Mouse (Mus musculus): ENCODE measurements around the gene Pcdh15. TPM values are rescaled to one million over a fixed set of nuclear protein-coding genes. Genes with fewer than 3 reads are reported as not detected.

Pcdh15 gene
- polyA plus RNA-seq, 1 experiment from 2014 or later, result 0.90 TPM

DNA sequence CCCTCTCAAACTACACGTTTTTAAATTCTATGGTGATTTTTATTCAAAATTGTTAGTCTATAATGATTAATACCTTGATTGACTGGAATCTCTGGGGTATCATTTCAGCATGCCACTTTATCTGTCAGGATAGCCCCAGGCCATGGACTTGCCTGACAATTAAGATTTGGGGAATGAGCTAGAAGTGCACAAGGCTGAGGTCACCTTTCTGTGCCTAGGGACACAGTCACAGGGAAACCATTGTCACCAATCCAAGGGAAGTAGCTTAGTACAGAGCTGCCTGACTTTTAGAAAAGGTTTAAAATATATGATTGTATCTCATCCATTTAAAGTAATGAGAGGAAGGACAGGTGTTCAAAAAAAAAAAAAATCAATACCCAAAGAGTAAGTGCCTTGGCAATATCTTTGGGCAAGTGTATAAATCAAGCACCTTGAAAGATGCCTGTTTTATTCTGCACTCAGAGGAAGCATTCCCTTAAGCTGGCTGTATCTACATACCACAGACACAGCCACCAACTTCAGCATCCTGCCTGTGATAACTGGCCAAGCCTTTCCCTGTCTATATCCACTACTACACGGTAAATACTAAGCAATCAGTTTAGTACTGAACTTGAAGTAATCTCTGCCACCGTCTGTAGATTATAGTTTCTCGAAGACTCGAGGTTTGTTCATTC, 779.0 kb downstream of the Pcdh15 start:
- Histone ChIP-seq H3K4me3 (no peak overlapping the region), H3K9me3 (no peaks in the 10 kb centered on the region), H3K36me3 (no peaks in the 10 kb centered on the region), H3K27ac (no peak overlapping the region), H3K27me3 (ENCODE audit: insufficient read depth, poor library complexity, severe bottlenecking) (no peaks in the 10 kb centered on the region), H3K4me1 (replicated peaks) (no peaks in the 10 kb centered on the region)
- DNase-seq (ENCODE audit: low spot score), result no peak
- WGBS, result 82% methylated on average over 5 of the region's 5 CpGs

DNA sequence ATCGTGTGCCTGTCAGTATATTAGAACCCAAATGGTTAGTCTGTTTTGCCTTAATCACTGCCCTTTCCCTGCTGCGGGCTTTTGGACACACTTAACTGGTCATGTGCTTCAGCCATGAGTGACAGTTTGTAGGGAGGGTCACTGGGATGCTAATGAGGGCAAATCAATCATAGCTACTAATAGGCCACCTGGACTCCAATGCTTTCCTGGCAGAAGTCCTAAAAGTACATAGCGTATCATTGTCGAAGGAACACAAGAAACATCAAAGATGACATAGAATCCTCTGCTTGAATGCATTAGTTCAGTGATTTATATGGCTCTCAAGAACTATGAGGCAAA, 779.6 kb downstream of the Pcdh15 start:
- Histone ChIP-seq H3K4me3 (no peak overlapping the region), H3K36me3 (no peaks in the 10 kb centered on the region), H3K9me3 (no peaks in the 10 kb centered on the region), H3K27ac (no peak overlapping the region), H3K27me3 (ENCODE audit: insufficient read depth, poor library complexity, severe bottlenecking) (no peaks in the 10 kb centered on the region), H3K4me1 (replicated peaks) (no peaks in the 10 kb centered on the region)
- no peak for DNase-seq (ENCODE audit: low spot score)
- WGBS, result 71% methylated on average over 4 of the region's 4 CpGs

DNA sequence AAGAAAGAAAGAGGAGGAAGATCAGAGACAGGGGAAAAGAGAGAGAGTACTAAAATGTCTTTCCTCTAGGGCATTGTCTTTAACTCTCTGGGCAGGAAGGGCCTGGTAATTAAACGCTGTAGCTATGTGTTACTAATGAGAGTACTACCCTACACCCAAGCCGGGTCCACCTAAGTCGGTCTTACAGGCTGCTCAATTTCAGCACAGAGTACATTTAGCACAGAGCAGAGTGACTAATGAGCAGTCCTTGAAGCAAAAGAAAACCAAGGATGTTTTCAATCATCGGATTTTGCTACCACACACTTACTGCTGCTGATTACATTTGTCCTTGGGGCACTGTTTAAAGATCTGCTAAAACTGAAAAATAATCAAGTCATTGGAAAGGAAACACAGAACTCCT, 788.6 kb downstream of the Pcdh15 start:
- Histone ChIP-seq H3K27me3 (ENCODE audit: insufficient read depth, poor library complexity, severe bottlenecking) (no peaks in the 10 kb centered on the region), H3K27ac (no peak overlapping the region), H3K9me3 (no peaks in the 10 kb centered on the region), H3K4me1 (replicated peaks) (no peaks in the 10 kb centered on the region), H3K36me3 (no peaks in the 10 kb centered on the region), H3K4me3 (no peak overlapping the region)
- no peak for DNase-seq (ENCODE audit: low spot score)
- 81% methylated on average over 4 of the region's 4 CpGs for WGBS

DNA sequence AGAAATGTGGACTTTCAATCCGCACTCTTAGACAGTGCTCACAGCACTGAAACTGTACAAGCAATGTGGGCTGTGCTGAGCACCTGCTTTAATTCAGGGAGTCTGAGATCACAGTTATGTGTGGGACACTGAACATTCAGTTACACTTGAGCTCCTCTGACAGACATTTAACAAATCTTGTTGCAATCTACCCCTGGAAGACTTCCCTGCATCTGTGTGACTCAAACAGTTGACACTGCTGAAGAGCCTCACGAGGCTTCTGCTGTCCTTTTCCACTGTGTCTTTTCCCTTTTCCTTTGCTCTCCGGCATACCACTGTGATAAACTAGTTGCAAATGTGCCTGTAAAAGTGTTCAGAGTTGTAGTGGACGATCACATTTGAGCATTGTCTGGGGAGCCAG, 793.1 kb downstream of the Pcdh15 start:
- 89% methylated on average over 4 of the region's 4 CpGs for WGBS
- H3K27me3 ChIP-seq (ENCODE audit: insufficient read depth, poor library complexity, severe bottlenecking), result no peaks in the 10 kb centered on the region

DNA sequence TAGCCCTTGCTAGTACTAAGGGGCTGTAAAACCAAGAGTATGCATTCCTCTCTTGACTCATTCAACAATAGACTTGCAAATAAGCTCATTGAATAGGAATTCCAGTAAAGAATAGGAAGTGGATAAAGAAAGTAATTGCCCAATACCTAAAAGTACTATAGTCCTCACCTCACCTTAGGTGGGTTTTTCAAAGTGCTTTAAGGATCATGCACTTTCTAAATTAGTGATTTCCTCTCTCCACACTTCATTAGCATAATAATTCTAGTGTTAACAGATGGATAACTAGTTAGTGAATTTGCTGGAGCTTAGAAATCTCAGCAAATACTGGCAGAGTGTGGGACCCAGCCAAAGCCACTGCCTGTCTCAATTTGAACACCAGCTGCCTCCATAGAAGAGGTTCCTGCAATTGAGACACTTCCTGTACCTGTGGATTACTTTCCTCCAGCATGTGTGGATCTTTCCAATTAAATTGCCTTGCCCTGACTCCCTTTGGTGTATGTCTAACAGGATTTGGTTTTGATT, 797.0 kb downstream of the Pcdh15 start:
- H3K4me1 ChIP-seq (replicated peaks), result no peaks in the 10 kb centered on the region
- no peaks in the 10 kb centered on the region for H3K27me3 ChIP-seq (ENCODE audit: insufficient read depth, poor library complexity, severe bottlenecking)
- no peaks in the 10 kb centered on the region for H3K36me3 ChIP-seq
- H3K27ac ChIP-seq, result no peak overlapping the region
- DNase-seq (ENCODE audit: low spot score), result no peak
- no peaks in the 10 kb centered on the region for H3K9me3 ChIP-seq
- H3K4me3 ChIP-seq, result no peak overlapping the region

More for the DNA sequence above, 793.1 kb downstream of the Pcdh15 start:
- Histone ChIP-seq H3K36me3 (no peaks in the 10 kb centered on the region), H3K27ac (no peak overlapping the region), H3K4me1 (replicated peaks) (no peaks in the 10 kb centered on the region), H3K4me3 (no peak overlapping the region), H3K9me3 (no peaks in the 10 kb centered on the region)
- no peak for DNase-seq (ENCODE audit: low spot score)

DNA sequence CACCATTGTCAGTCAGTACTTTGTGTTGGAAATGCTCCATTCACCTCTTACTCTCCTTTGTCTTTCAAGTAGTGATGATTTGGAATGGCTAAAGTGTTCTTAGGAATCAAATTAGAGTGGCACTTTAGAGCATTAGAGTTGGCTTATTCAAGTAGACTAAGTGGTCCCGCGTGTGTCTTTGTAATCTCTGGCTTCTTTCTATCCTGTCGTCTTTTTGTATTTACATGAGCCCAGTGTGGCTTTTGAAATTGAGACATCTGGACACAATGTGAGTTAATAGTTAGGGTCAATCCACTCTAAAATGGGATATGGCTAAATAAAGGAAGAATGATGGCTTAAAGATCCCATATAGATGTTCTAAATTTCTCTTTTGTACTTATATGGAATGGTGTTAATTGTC, 800.0 kb downstream of the Pcdh15 start:
- DNase-seq (ENCODE audit: low spot score), result no peak
- no peaks in the 10 kb centered on the region for H3K9me3 ChIP-seq
- no peak overlapping the region for H3K27ac ChIP-seq
- no peaks in the 10 kb centered on the region for H3K4me1 ChIP-seq (replicated peaks)
- H3K27me3 ChIP-seq (ENCODE audit: insufficient read depth, poor library complexity, severe bottlenecking), result no peaks in the 10 kb centered on the region
- no peak overlapping the region for H3K4me3 ChIP-seq
- no peaks in the 10 kb centered on the region for H3K36me3 ChIP-seq
- WGBS, result 73% methylated on average over 3 of the region's 3 CpGs

DNA sequence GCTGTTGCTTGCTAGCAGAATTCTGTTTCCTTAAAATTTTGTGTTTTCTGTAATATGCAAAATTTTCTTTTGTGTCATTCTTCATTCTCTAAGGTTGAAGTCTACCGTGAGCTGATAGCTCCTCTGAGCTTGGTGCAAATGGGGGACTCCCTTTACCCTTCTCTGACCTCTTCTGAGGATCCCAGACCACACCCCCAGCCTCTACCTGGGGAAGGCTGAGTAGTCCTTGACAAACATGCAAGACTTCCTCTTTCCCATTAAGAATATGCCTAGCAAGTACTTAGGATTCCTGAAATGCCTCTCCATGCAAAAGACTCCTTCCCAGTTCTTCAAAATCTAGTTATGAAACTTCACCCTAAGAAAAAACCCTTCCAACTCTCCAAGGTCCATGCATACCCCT, 808.5 kb downstream of the Pcdh15 start:
- Histone ChIP-seq H3K9me3 (no peaks in the 10 kb centered on the region), H3K27me3 (ENCODE audit: insufficient read depth, poor library complexity, severe bottlenecking) (no peaks in the 10 kb centered on the region), H3K4me1 (replicated peaks) (no peaks in the 10 kb centered on the region), H3K27ac (no peak overlapping the region), H3K36me3 (no peaks in the 10 kb centered on the region), H3K4me3 (no peak overlapping the region)
- WGBS, result 76% methylated on average over 1 of the region's 1 CpGs
- DNase-seq (ENCODE audit: low spot score), result no peak

DNA sequence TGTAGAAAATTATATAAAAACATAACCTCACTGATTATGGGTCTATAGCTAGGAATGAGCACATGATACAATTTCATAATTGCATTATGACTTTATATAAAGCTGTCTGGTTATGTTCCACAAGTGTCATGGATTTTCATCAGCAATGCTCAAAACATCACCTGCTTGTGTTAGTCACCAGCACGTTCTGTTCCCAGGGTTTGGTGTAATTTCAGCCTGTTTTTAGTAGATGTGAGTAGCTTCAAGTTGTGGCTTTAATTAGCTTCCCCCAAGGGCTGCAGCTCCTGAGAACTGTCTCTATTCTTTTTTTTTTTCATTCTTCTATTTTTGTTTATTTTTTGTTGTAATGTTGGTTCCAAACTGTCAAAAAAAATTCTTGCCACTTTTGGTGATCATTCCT, 809.4 kb downstream of the Pcdh15 start:
- Histone ChIP-seq H3K9me3 (no peaks in the 10 kb centered on the region), H3K4me1 (replicated peaks) (no peaks in the 10 kb centered on the region), H3K27ac (no peak overlapping the region), H3K36me3 (no peaks in the 10 kb centered on the region), H3K4me3 (no peak overlapping the region), H3K27me3 (ENCODE audit: insufficient read depth, poor library complexity, severe bottlenecking) (no peaks in the 10 kb centered on the region)
- WGBS, result 70% methylated on average over 1 of the region's 1 CpGs
- no peak for DNase-seq (ENCODE audit: low spot score)

DNA sequence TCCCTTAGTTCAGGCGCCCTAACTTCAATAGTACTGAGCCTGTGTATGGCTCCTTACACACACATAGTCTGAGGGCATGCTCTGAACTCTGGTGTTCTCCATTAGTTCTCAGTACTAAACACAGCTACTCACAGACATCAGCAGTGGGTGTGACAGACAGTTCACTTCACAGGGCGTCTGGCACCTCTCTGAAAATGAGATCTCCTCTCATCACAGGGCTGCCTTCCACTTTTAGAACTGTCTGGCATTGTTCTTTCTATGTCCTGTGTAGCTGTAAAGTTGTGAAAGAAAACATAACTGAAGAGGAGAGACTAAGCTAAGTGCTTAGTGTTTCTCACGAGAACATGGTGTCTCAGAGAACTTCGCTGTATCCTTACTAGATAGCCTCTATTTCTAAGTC, 816.0 kb downstream of the Pcdh15 start:
- H3K27ac ChIP-seq, result no peak overlapping the region
- H3K9me3 ChIP-seq, result no peaks in the 10 kb centered on the region
- WGBS, result 86% methylated on average over 4 of the region's 4 CpGs
- H3K36me3 ChIP-seq, result no peaks in the 10 kb centered on the region
- H3K4me3 ChIP-seq, result no peak overlapping the region
- no peaks in the 10 kb centered on the region for H3K27me3 ChIP-seq (ENCODE audit: insufficient read depth, poor library complexity, severe bottlenecking)
- DNase-seq (ENCODE audit: low spot score), result no peak
- no peaks in the 10 kb centered on the region for H3K4me1 ChIP-seq (replicated peaks)

DNA sequence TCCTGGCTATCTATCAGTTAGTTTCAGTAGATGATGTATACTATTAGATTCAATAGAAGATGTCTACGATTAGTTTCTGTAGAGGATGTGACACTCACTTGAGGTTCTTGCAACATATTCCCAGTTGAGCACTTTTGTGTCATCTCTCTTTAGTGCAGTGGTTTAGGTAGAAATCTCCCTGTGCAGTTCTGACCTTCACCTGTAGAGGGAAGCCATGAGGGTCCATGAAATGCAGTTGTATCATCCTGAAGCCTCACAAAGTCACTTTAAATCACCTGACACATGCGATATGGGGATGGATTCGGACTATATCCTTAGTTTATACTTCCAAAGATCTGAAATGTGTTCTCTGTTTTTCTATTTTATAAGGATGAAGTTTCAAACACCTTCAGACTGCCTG, 822.4 kb downstream of the Pcdh15 start:
- WGBS, result 71% methylated on average over 3 of the region's 3 CpGs
- Histone ChIP-seq H3K27me3 (ENCODE audit: insufficient read depth, poor library complexity, severe bottlenecking) (no peaks in the 10 kb centered on the region), H3K4me3 (no peak overlapping the region), H3K4me1 (replicated peaks) (no peaks in the 10 kb centered on the region), H3K36me3 (no peaks in the 10 kb centered on the region), H3K27ac (no peak overlapping the region), H3K9me3 (no peaks in the 10 kb centered on the region)
- no peak for DNase-seq (ENCODE audit: low spot score)

DNA sequence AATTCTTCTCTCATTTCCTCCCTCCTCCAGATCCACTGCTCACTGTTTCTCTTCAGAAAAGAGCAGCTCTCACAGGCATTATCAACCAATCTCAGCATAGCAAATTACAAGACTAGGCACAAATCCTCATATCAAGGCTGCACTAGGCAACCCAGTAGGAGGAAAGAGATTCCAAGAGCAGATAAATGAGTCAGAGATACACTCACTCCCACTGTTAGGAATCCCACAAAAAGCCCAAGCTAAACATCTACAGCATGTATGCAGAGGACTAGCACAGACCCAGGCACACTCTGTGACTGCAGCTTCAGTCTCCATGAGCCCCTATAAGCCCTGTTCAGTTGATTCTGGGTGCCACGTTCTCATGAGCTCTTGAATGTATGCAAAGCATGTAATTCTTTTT, 829.5 kb downstream of the Pcdh15 start:
- 75% methylated on average over 1 of the region's 1 CpGs for WGBS
- Histone ChIP-seq H3K27ac (no peak overlapping the region), H3K4me3 (no peak overlapping the region), H3K27me3 (ENCODE audit: insufficient read depth, poor library complexity, severe bottlenecking) (no peaks in the 10 kb centered on the region), H3K36me3 (no peaks in the 10 kb centered on the region), H3K9me3 (no peaks in the 10 kb centered on the region), H3K4me1 (replicated peaks) (no peaks in the 10 kb centered on the region)
- no peak for DNase-seq (ENCODE audit: low spot score)

DNA sequence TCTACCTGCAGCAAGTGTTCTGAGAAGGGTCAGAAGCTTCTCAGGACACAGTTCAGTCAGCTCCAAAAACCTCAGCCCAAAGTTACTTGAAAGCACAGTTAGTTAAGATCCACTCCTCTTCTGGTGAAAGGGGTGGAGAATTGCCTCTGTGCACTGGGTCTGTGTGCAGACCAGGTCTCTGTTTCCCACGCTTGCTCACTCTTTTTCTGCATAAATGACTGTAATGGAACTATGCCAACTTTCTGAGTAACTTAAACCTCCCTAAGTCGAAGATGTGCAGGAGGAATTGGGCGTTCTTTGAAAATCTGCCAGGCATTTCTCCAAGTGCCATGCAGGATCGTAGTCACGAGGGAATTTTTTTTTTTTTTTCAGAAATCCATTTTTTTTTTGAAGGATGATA, 830.6 kb downstream of the Pcdh15 start:
- Histone ChIP-seq H3K9me3 (no peaks in the 10 kb centered on the region), H3K4me1 (replicated peaks) (no peaks in the 10 kb centered on the region), H3K27ac (no peak overlapping the region), H3K27me3 (ENCODE audit: insufficient read depth, poor library complexity, severe bottlenecking) (no peaks in the 10 kb centered on the region), H3K4me3 (no peak overlapping the region), H3K36me3 (no peaks in the 10 kb centered on the region)
- no peak for DNase-seq (ENCODE audit: low spot score)
- WGBS, result 87% methylated on average over 5 of the region's 5 CpGs

DNA sequence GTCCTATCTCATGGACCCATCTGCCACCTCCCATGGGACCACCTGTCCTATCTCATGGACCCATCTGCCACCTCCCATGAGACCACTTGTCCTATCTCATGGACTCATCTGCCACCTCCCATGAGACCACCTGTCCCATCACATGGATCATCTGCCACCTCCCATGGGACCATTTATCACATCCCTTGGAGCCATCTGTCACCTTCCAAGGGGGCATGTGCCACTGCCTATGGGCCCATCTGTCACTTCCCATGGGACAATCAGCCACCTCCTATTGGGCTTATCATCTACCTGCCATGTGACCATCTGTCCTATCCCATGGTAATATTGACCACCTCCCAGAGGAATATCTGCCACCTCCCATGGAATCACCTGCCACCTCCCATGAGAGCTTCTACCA, 832.0 kb downstream of the Pcdh15 start:
- no peaks in the 10 kb centered on the region for H3K4me1 ChIP-seq (replicated peaks)
- H3K27ac ChIP-seq, result no peak overlapping the region
- no peak overlapping the region for H3K4me3 ChIP-seq
- no peaks in the 10 kb centered on the region for H3K27me3 ChIP-seq (ENCODE audit: insufficient read depth, poor library complexity, severe bottlenecking)
- no peak for DNase-seq (ENCODE audit: low spot score)
- no peaks in the 10 kb centered on the region for H3K9me3 ChIP-seq
- no peaks in the 10 kb centered on the region for H3K36me3 ChIP-seq

DNA sequence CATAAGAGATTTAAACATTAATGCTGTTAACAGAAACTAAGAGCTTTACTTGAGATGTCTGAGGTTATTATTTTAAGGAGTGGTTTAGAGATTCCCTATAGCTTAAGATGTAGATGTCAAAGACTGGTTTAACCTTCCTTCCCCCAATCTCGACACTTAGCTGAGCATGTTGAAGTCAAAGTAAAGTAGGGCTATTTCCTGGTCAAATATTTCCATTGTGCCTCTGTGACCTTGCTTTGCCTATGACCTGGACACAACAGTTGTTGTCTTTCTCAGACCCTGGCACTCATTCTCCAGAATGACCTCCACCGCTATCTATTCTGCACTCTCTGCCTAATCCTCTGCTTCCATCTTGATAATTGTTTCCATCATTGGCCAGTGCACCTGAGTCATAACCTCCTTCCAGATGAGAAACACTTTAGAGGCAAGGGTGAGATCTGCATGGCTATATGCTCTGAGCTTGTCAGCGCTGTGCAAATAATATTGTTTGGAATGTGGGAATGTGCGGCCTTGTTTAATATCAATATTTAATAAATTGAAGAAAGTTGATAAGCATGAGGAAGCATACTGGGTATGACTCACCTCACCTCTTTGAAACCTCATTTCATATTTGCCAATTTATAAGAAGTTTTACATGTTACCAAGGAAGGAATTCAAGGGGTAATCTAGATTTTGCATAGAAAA, 833.0 kb downstream of the Pcdh15 start:
- H3K27me3 ChIP-seq (ENCODE audit: insufficient read depth, poor library complexity, severe bottlenecking), result no peaks in the 10 kb centered on the region
- H3K9me3 ChIP-seq, result no peaks in the 10 kb centered on the region
- no peaks in the 10 kb centered on the region for H3K36me3 ChIP-seq
- WGBS, result 91% methylated on average over 4 of the region's 4 CpGs
- H3K4me3 ChIP-seq, result no peak overlapping the region
- no peak overlapping the region for H3K27ac ChIP-seq
- no peaks in the 10 kb centered on the region for H3K4me1 ChIP-seq (replicated peaks)
- DNase-seq (ENCODE audit: low spot score), result no peak

All from hindbrain, embryonic 10.5 days (tissue).